Mouse (Mus musculus): ENCODE measurements around the gene Tjp2. TPM values are rescaled to one million over a fixed set of nuclear protein-coding genes. Genes with fewer than 3 reads are reported as not detected.

Tjp2 gene
- polyA plus RNA-seq, 1 experiment = 8.9 TPM

GRCm38 (mm10) chr19:24168531-24168930 is 56.3 kb downstream of the Tjp2 start:
- peaks cover 81% of the 10 kb centered on the region for H3K4me1 ChIP-seq
- H3K4me3 ChIP-seq (replicated peaks) = no peak overlapping the region
- no peaks in the 10 kb centered on the region for H3K9me3 ChIP-seq
- H3K36me3 ChIP-seq (replicated peaks; ENCODE audit: low read length) = no peaks in the 10 kb centered on the region
- H3K27me3 ChIP-seq (replicated peaks) = no peaks in the 10 kb centered on the region
- TF ChIP-seq FLI1 (IDR thresholded peaks at IDR 0.05; ENCODE audit: low read length) (no peak), GATA1 (IDR thresholded peaks at IDR 0.05; ENCODE audit: borderline replicate concordance, low read length) (no peak)

- Histone ChIP-seq H3K36me3 (replicated peaks; ENCODE audit: low read length) (no peaks in the 10 kb centered on the region), H3K4me3 (replicated peaks) (peak overlapping the region; percentile 90), H3K4me1 (peaks cover 75% of the 10 kb centered on the region), H3K9me3 (no peaks in the 10 kb centered on the region), H3K27me3 (replicated peaks) (no peaks in the 10 kb centered on the region)
- TF ChIP-seq FLI1 (IDR thresholded peaks at IDR 0.05; ENCODE audit: low read length) (no peak), GATA1 (IDR thresholded peaks at IDR 0.05; ENCODE audit: borderline replicate concordance, low read length) (0 out of 3 replicates have a peak, but pooled peaks have one; percentile 44)
Observed at GRCm38 (mm10) chr19:24166516-24167091, 58.2 kb downstream of the Tjp2 start.

GRCm38 (mm10) chr19:24163974-24164373 is 60.9 kb downstream of the Tjp2 start:
- Histone ChIP-seq H3K4me1 (peaks cover 66% of the 10 kb centered on the region), H3K9me3 (no peaks in the 10 kb centered on the region), H3K4me3 (replicated peaks) (peak overlapping the region; percentile 71), H3K36me3 (replicated peaks; ENCODE audit: low read length) (no peaks in the 10 kb centered on the region), H3K27me3 (replicated peaks) (no peaks in the 10 kb centered on the region)
- TF ChIP-seq GATA1 (IDR thresholded peaks at IDR 0.05; ENCODE audit: borderline replicate concordance, low read length) (no peak), FLI1 (IDR thresholded peaks at IDR 0.05; ENCODE audit: low read length) (no peak)

- no peaks in the 10 kb centered on the region for H3K9me3 ChIP-seq
- H3K4me1 ChIP-seq = peaks cover 42% of the 10 kb centered on the region
- TF ChIP-seq FLI1 (IDR thresholded peaks at IDR 0.05; ENCODE audit: low read length) (no peak), GATA1 (IDR thresholded peaks at IDR 0.05; ENCODE audit: borderline replicate concordance, low read length) (no peak)
- H3K36me3 ChIP-seq (replicated peaks; ENCODE audit: low read length) = no peaks in the 10 kb centered on the region
- H3K27me3 ChIP-seq (replicated peaks) = no peaks in the 10 kb centered on the region
- no peak overlapping the region for H3K4me3 ChIP-seq (replicated peaks)
Observed at GRCm38 (mm10) chr19:24160460-24160859, 64.4 kb downstream of the Tjp2 start.

- no peaks in the 10 kb centered on the region for H3K36me3 ChIP-seq (replicated peaks; ENCODE audit: low read length)
- TF ChIP-seq FLI1 (IDR thresholded peaks at IDR 0.05; ENCODE audit: low read length) = no peak
- TF ChIP-seq GATA1 (IDR thresholded peaks at IDR 0.05; ENCODE audit: borderline replicate concordance, low read length) = no peak
- no peaks in the 10 kb centered on the region for H3K9me3 ChIP-seq
- no peak overlapping the region for H3K4me3 ChIP-seq (replicated peaks)
- no peaks in the 10 kb centered on the region for H3K27me3 ChIP-seq (replicated peaks)
- peaks cover 36% of the 10 kb centered on the region for H3K4me1 ChIP-seq
Observed at GRCm38 (mm10) chr19:24159751-24160150, 65.1 kb downstream of the Tjp2 start.

- Histone ChIP-seq H3K4me3 (replicated peaks) (no peak overlapping the region), H3K4me1 (peaks cover 33% of the 10 kb centered on the region), H3K36me3 (replicated peaks; ENCODE audit: low read length) (no peaks in the 10 kb centered on the region), H3K9me3 (no peaks in the 10 kb centered on the region), H3K27me3 (replicated peaks) (no peaks in the 10 kb centered on the region)
- TF ChIP-seq FLI1 (IDR thresholded peaks at IDR 0.05; ENCODE audit: low read length) (no peak), GATA1 (IDR thresholded peaks at IDR 0.05; ENCODE audit: borderline replicate concordance, low read length) (no peak)
Observed at GRCm38 (mm10) chr19:24159334-24159733, 65.5 kb downstream of the Tjp2 start.

GRCm38 (mm10) chr19:24156067-24156455 is 68.8 kb downstream of the Tjp2 start:
- Histone ChIP-seq H3K9me3 (no peaks in the 10 kb centered on the region), H3K4me1 (peaks cover 20% of the 10 kb centered on the region), H3K27me3 (replicated peaks) (no peaks in the 10 kb centered on the region), H3K4me3 (replicated peaks) (no peak overlapping the region), H3K36me3 (replicated peaks; ENCODE audit: low read length) (no peaks in the 10 kb centered on the region)
- TF ChIP-seq GATA1 (IDR thresholded peaks at IDR 0.05; ENCODE audit: borderline replicate concordance, low read length) = no peak

GRCm38 (mm10) chr19:24155395-24156066 is 69.3 kb downstream of the Tjp2 start:
- H3K4me1 ChIP-seq = peaks cover 22% of the 10 kb centered on the region
- no peaks in the 10 kb centered on the region for H3K9me3 ChIP-seq
- H3K4me3 ChIP-seq (replicated peaks) = no peak overlapping the region
- TF ChIP-seq GATA1 (IDR thresholded peaks at IDR 0.05; ENCODE audit: borderline replicate concordance, low read length) (no peak), FLI1 (IDR thresholded peaks at IDR 0.05; ENCODE audit: low read length) (no peak)
- no peaks in the 10 kb centered on the region for H3K27me3 ChIP-seq (replicated peaks)
- no peaks in the 10 kb centered on the region for H3K36me3 ChIP-seq (replicated peaks; ENCODE audit: low read length)

- Histone ChIP-seq H3K4me1 (peaks cover 18% of the 10 kb centered on the region), H3K27me3 (replicated peaks) (no peaks in the 10 kb centered on the region), H3K36me3 (replicated peaks; ENCODE audit: low read length) (peaks cover 4% of the 10 kb centered on the region), H3K9me3 (0 out of 2 replicates have a peak, but pooled peaks cover 4% of the 10 kb centered on the region), H3K4me3 (replicated peaks) (no peak overlapping the region)
- TF ChIP-seq GATA1 (IDR thresholded peaks at IDR 0.05; ENCODE audit: borderline replicate concordance, low read length) (no peak), FLI1 (IDR thresholded peaks at IDR 0.05; ENCODE audit: low read length) (no peak)
Observed at GRCm38 (mm10) chr19:24153266-24154023, 71.4 kb downstream of the Tjp2 start.

GRCm38 (mm10) chr19:24144009-24144408 is 80.8 kb downstream of the Tjp2 start:
- Histone ChIP-seq H3K36me3 (replicated peaks; ENCODE audit: low read length) (peaks cover 18% of the 10 kb centered on the region), H3K9me3 (peaks cover 18% of the 10 kb centered on the region; the same call in 1 of the 2 replicates), H3K4me3 (replicated peaks) (no peak overlapping the region), H3K4me1 (peaks cover 38% of the 10 kb centered on the region), H3K27me3 (replicated peaks) (no peaks in the 10 kb centered on the region)
- TF ChIP-seq GATA1 (IDR thresholded peaks at IDR 0.05; ENCODE audit: borderline replicate concordance, low read length) (no peak), FLI1 (IDR thresholded peaks at IDR 0.05; ENCODE audit: low read length) (no peak)
